Mouse (Mus musculus): Measurements from ENCODE around the gene Mid1.

The Mid1 gene

DNA sequence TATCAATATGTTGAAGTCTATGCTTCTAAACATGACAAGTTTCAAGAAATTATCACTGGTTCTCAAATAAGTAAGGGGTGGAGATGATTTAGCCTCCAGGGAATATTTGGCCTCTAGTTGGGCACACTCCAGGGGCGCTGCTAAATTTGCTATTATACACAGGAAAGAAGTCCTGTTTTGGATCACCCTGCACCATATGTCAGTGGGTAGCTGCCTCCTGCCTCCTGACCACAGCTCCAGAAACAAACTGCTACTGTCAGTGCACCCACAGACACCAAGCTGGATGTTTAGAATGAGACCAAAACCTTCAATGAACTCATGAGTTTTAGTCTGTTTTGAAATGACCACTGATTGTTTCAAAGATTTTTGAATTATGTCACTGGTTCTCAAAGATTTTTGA, 128.7 kb downstream of the Mid1 start:
- no peak for DNase-seq (ENCODE audit: low spot score in 2 of 2)

DNA sequence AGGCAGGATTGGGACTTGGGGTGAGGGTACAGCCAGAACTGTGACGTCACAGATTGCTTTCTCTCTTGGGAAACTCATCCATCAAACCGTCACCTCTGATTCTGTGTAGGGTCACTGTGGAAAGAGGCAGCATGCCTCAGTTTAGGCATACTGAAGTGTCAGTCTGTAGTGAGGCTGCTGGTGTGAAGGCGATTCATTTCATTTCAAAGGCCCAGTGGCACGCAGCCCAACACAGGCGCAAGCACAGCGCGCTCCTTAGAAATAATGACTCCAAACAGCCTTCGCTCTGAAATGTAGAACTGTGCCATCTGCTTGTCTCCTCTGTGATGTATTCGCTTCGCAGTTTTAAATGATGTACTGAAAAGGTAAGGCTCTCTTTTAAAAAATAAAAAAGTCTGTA, 141.9 kb downstream of the Mid1 start:
- no peak for DNase-seq (ENCODE audit: low spot score in 2 of 2)

DNA sequence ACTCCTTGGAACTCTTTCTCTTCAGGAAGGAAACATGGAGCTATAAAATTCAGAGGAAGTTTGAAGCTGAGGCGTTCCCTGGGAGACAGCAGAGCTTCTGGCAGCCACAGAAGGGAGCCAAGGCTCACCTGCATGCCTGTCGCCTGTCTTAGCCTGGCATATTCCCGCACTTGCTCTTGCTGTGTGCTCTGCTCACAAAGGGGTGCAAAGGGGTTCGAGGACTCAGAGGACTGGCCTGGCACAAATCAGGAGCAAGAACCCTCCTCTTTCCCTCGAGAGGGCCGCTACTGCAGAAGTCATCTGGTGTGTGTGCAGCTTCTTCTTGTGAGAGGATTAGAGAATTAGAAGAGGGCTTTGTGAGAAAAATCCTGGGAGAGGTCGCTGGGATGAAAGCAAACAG, 142.7 kb downstream of the Mid1 start:
- no peak for DNase-seq (ENCODE audit: low spot score in 2 of 2)

DNA sequence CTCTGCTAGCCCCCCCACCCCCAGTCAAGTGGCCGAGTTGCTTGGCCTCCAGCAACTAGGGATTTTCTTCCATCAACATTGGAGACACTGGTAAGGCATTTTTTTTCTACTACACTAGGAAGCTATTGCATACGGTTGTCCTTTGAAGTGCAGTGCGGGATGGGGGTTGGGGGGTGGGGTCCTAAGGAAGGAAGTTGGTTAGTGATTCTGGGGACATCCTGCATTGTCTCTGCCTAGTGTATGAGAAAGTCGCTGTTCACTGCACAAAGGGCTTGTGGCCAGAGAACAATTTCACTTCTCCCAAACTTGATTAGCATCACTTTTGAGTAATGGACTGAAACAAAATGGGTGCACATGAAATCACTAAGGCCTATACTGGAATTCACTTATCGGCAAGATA, 143.1 kb downstream of the Mid1 start:
- DNase-seq (ENCODE audit: low spot score in 2 of 2): no peak

DNA sequence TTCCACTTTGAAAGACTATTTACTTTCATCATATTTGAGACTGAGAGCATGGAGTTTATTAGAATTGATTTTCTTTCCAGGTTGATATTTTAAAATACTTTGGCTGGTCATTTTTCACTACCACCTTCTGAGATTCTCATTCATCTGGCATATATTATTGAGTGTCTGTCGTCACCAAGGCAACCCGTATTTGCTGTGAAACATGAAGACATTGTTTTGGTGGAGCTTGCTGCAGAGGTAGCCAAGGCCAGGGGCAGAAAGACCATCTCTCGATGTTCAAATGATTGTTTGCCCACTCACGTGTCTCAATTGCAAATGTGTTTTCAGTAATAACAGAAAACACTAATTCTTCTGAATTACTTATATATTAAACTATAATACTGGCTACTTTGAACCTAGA, 145.1 kb downstream of the Mid1 start:
- DNase-seq (ENCODE audit: low spot score in 2 of 2): no peak

DNA sequence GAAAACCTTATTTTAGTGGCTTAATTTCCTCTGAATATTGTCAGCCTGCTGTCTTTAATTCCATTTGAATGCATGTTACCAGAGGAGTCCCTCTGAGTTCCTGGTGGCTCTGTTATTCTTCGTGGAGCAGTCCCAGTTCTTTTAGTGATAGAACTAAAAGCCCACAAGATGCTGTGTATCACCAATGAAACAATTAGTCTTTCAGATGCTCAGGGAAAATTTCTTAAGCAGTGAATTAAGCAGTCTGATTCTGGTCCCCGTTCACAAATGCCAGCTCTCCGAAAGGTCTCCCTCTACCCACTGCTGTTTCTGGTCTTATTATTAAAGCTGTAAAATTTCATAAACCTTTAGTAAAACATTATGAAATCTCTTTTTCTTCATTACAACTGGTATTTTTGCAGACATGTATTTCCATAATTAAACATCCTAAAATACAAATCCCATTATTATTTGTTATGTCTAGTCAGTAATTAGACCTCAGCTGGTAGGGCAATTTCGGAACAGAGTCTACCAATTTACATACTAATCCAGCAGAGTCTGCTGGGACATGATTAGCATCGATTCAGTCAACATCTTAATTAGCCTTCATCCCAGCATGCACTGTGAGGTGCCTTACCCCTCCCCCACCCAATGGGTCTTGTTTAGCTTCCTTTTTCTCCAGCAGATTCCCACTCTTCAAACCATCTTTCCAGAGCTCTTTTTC, 153.1 kb downstream of the Mid1 start:
- DNase-seq (ENCODE audit: low spot score in 2 of 2): no peak

DNA sequence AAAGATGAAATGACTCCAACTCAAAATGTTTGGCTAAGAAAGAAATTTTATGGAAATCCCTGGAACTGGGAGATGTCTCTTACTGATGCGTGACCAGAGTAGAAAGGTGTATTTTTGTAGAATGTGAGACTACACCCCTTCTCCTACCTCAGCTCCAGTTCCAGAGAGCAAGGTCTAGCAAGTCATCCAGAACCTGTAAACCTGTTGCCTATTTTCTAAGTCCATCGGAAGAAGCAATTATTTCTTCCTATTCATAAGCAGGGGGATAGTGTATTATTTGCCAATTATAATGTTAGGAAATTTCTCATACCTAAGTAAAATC, 153.6 kb downstream of the Mid1 start:
- DNase-seq (ENCODE audit: low spot score in 2 of 2): no peak

DNA sequence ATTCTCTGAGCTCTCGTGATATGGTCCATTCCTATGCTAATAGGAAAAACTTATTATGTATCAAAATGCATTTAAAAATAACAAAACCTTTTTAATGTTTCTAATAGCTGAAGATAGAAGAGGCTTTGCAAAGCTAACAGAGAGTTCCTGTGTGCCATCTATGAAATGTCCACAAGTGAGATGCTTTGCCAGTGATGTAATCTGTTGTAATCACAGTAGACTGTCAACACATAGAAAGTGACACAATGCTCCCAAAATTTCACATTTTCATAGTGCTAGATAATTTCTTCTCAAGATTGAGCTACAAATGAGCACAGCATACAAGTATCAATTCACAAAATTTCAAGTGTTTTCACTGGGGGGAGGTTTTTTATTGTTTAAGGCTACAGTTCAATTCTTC, 158.3 kb downstream of the Mid1 start:
- no peak for DNase-seq (ENCODE audit: low spot score in 2 of 2)

DNA sequence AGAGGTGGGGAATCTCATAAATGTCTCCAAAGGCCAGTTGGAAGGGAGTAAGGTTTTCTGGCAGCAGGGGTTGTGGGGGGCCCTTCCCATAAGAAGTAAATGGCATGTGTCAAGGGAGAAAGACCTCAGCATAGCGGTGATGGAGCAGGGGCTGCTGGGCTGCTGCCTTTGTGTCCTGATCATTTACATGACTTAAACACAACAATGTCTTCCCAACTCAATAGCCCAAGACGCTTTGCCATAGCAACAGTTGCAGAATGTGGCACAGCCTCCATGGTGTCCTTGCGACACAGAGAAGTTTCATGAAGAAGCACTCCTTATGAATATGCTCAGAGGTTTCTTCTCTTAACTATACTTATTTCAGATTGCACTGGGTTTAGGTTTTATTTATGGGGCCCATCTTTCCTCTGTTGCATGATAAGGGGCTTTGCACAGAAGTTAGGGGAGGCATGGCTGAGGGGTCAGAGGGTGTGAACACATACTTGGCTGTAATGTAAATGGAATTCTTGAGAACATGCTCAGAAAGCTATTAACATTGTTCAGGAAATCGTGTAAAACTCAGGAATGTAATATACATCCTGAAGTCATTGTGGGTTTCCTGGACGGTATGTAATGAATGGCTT, 159.3 kb downstream of the Mid1 start:
- DNase-seq (ENCODE audit: low spot score in 2 of 2): no peak

DNA sequence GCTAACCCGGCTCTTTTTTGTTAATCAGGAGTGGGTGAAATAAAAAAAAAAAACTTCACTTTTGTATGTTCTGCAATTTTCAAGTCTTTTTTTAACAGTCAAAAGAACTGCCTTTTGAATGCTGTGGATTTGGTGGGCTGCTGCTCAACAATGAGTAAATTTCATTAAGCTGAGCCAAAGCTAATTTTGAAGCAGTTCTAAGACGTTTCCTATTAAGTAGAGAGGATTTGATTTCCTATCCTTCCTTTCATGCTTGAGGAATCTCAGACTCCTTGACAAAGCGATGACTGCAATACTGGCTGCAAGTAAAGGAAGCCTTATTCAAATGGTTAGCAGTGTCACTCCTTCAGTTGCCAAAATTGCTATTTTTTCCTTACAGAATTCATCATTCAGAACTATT, 161.2 kb downstream of the Mid1 start:
- no peak for DNase-seq (ENCODE audit: low spot score in 2 of 2)

DNA sequence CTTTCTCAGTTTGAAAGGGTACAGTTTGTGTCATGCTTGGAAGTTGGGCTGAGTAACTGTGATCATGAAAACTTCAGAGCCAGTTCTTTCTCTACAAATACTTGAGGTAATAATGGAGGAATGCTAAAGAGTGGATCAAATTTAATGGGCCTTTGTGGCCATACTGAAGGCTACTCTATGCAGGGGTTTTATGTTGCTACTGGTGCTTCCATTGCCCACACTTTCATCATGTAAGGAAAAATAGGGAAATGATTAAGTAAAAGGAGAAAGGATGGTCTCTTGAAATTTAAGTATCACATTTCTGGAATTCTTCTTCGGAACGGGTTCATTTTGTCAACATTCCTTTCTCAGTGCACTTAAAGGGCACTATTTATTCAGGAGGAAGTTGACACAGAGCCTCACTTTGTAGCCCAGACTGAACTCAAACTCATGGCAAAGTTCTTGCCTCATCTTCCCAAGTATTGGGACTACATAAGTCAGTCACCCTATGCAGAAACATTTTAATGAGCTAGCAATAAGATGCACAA, 176.3 kb downstream of the Mid1 start:
- DNase-seq (ENCODE audit: low spot score in 2 of 2): no peak

DNA sequence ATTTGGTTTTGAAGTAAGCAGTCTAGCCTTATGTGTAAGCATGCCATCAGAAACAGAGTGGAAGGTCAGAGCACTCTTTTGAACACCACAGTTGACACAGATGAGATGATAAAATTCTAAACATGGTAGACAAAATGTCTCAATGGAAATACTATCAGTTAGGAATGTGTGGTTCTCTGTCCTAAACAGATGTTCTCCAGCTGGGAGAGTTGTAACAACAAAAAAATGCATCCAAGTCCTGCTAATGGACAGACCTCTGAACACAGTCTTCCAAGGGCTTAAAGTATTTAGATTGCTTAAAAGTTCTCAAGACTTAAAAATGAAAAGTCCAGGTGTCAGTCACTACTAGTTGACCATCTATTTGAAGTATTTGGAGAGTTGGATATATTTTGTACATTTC, 177.4 kb downstream of the Mid1 start:
- no peak for DNase-seq (ENCODE audit: low spot score in 2 of 2)

DNA sequence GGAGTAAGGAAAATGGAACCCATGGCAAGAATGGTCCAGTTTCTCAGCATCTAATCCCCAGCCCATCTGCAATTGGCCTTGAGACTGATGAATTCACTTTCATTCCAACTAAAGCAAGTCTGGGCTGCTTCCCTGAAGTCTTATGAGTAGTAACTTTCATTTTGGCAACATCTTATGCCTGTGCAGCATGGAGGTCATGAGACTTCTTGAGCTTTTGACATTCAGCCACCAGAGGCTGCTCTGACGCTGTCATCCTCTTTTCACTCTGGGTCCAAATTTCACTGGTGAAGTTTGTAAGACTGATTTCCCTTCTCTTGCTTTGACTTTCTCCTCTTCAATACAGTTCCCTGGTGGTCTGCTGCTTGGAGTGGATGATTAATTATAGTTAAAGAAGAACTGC, 177.8 kb downstream of the Mid1 start:
- peak in 1 of 2 experiments; percentile 14 for DNase-seq (ENCODE audit: low spot score in 2 of 2)

DNA sequence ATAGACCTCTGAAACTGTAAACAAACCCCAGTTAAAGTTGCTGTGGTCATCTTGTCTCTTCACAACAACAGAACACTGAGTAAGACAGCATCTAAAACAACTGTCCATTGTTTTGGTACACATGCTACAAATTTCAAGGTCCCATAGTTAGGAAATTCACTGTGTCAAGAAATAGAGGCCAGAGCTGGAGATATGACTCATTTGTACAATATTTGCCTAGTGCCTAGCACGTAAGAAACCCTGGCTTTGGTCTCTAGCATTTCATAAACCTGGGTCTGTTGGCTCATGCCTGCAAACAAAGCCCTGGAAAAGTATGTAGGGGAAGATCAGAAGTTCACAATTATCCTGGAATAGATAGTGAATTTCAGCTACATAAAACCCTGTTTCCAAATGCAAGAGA, 178.8 kb downstream of the Mid1 start:
- no peak for DNase-seq (ENCODE audit: low spot score in 2 of 2)

DNA sequence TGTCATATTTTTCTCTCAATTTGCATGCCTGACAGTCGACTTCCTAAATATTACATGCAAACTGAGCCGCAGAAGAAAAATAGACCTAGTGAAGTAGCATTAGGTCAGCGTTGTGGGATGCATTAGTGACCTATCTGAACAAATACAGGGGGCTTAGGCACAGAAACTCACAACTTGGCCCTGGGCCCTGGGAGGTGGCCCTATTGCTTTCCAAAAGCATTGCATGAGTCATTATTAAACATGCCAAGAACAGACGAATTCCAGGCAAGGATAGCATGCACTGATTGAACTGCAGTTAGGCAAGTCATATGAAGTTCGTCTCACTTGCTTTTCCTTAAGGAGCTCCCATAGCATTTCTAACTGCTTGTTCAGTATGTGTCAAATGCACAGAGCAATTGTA, 183.2 kb downstream of the Mid1 start:
- no peak for DNase-seq (ENCODE audit: low spot score in 2 of 2)

DNA sequence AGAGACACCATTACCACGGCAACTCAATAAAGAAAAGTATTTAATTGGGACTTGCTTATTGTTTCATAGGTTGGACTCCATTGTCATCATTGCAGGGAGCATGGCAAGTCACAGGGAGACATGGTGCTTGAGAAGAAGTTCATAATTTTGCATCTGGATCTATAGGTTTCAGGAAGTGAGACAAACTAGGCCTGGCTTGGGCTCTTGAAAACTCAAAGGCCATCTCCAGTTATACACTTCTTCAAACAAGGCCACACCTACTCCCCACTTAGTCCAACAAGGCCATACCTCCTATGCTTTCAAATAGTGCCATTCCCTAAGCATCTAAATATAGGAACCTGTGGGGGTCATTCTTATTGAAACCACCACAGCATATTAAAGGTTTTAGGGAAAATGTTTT, 189.5 kb downstream of the Mid1 start:
- DNase-seq (ENCODE audit: low spot score in 2 of 2): no peak

DNA sequence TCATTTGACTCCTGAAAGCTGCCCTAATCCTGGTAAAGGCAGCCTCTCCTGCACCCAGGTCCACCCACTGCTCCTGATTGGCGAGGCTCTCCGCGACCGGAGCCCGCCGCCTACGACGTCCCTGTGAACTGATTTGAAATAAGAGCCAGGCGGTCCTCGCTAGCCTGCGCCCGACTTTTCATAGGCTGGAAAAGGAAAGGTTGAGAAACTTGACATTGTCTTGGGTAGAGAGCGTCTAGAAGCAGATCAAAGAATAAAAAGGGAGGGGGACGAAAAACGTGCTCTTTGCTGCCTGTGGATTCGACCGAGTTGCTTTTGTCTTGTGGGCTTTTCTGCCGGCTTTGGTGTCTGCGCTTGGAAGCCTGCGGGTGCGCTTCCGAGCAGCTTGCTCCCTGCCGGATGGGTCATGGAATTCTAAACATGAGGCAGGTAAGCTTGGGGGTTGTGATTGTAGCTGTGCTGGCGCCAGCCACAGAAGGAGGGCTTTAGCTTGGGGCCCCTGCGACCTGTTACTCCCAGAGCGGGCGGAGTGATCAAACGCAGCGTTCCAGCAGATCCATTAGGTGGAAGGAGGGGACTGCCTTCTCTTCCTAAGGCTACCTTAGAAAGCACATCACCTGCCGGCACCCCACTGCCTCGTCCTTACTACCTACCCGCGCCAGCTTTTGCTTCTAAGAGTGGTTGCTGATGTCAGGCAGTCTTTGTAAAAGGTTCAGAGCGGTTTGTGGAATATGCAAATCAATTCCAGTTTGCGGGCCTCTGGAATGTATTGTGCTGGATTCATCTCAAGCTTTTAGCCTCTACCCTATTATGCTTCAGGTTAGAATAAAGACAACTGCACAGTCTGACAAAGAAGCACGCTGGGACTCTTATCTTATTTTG, 194.7 kb downstream of the Mid1 start:
- peak in 1 of 2 experiments; percentile 3 for DNase-seq (ENCODE audit: low spot score in 2 of 2)

DNA sequence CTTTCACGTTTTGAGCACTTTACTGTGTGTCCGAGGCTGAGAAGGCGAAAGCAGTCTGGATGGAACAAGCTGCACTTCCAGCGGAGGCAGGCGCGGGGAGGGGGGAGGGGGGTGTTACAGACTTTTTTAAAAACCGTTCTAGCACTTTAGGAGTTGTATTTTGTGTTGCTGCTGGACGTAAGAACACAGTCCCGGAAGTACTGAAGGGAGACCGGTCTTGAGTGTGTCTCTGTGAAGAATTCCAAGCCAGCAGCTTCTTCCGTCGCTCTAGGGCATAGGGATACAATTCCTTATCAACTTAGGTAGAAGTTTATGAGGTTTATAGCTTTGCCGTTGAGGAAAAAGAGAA, 195.3 kb downstream of the Mid1 start:
- DNase-seq (ENCODE audit: low spot score in 2 of 2): no peak

DNA sequence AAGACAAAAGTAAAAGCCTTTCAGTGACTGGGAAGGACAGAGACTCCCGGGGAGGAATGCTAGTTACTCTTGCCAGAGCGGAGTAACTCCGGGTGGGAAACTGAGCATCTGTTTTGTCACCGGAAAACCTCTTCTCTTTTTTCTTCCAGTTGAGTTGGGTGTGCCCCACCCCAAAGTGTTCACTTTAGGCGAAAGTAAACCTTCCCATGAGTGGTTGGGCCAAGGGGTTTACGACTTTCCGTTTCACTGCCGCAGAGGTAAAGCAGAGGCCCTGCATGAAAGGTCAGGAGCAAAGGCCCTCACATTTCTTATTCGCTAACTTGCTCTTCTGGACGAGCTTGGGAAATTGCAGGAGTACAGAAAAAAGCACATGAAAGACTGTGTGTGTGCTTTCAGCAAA, 195.8 kb downstream of the Mid1 start:
- DNase-seq (ENCODE audit: low spot score in 2 of 2): peak in 1 of 2 experiments; percentile 8

DNA sequence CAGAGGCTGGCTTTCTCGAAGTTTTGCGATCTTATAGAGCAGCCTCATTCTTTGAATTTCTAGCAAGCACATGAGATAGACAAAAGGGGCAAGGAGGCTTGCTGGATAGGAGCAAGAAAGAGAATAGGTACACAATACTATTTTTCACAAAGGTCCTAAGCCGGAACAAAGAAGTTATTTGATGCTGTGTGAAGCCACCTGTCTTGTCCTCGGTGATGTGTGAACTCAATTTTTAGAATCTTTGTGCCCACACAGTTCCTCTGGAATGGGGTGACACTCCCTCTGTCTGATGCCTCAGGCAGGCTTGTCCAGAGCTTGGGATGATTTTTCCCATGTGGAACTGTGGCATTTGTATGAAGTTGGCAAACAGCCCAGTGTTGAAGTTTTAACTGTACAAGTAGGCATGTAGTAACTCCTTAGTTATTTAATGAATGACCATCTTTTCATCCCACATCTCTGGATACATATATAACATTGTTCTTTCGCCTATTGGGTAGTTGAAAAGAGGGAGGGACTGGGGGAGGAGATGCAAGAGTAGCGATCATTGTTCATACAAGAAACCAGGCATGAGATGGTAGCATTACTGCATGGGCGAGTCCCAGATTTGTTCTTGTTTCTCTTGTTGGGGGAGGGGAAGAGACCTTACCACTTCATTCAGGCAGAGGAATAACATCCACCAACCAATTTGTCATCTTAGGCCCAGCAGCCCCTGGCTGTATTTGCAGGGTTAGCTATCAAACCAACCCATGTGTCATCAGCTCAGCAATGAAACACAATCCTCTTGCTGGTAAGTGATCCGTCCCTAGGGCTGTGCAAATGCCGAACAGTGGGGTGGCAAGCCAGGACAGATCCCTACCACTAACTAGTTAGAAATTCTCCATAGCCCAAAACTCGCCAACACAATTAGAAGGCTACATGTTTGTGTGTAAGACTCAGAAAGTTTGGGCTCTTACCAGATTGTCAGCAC, 196.5 kb downstream of the Mid1 start:
- no peak for DNase-seq (ENCODE audit: low spot score in 2 of 2)

DNA sequence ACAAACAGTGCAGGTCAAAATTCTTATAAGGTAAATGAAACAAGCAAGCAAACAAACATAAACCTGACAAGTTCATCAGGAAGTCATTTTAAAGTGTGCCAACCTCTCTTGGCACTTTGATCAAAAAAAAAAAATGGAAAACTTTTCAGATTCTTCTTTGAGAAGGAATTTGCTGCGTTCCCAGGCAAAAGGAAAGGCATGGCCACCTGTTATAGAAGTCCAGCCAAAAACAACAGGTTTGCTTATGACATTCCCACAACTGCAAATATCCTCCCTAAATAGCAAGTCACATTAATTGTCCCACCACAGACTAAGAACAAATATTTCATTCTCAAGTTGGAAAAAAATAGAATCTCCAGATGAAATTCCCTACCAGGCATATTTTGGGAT, 197.2 kb downstream of the Mid1 start:
- no peak for DNase-seq (ENCODE audit: low spot score in 2 of 2)
